Mouse (Mus musculus) stomach, postnatal 0 days (tissue): ENCODE measurements at regions not wholly inside any gene's neighbourhood (a gene's known extent, or its start where the extent isn't known, plus 50 kb on each side); places are given as distances from the start of the nearest gene placed in this dataset.

Experiments used
- ATAC-seq: fragments of 200-750 bp; cut with Nextera tagmentation; 2 replicates; pipeline ENCODE4 v1.8.0; 2017; ENCODE audit not compliant: low FRiP score, low TSS enrichment
- DNase-seq: peaks from one replicate; pipeline ENCODE4 v3.0.0-alpha.2; 2016; ENCODE audit warnings: low spot score
- H3K27ac ChIP-seq: fragments of 300-500 bp; sonication (generic); replicated peaks from 2 replicates; pipeline ENCODE4 v1.5.1; 2014; ENCODE audit warnings: mild to moderate bottlenecking, control low read depth
- H3K27me3 ChIP-seq: fragments of 300-500 bp; sonication (generic); 2 replicates; pipeline ENCODE4 v1.6.1; 2014; ENCODE audit warnings: low read length; ENCODE audit not compliant: control insufficient read depth, insufficient read depth
- H3K36me3 ChIP-seq: fragments of 300-500 bp; sonication (generic); 2 replicates; pipeline ENCODE4 v1.6.1; 2014; ENCODE audit warnings: low read length, mixed read lengths; ENCODE audit not compliant: control insufficient read depth, insufficient read depth
- H3K4me1 ChIP-seq: fragments of 300-500 bp; sonication (generic); replicated peaks from 2 replicates; pipeline ENCODE4 v1.6.1; 2014; ENCODE audit warnings: antibody characterized with exemption; ENCODE audit not compliant: control insufficient read depth, insufficient read depth
- H3K4me2 ChIP-seq: fragments of 300-500 bp; sonication (generic); replicated peaks from 2 replicates; pipeline ENCODE4 v1.6.1; 2014; ENCODE audit warnings: low read depth, mild to moderate bottlenecking, control low read depth, moderate library complexity
- H3K4me3 ChIP-seq: fragments of 300-500 bp; sonication (generic); 2 replicates; pipeline ENCODE4 v1.5.1; 2014; ENCODE audit warnings: low read depth, low read length, control low read depth
- H3K9ac ChIP-seq: fragments of 300-500 bp; sonication (generic); 2 replicates; pipeline ENCODE4 v1.6.1; 2014; ENCODE audit warnings: mild to moderate bottlenecking, low read length, control low read depth, mixed read lengths
- H3K9me3 ChIP-seq: fragments of 300-500 bp; sonication (generic); 2 replicates; pipeline ENCODE4 v1.6.1; 2016; ENCODE audit warnings: low read length; ENCODE audit not compliant: control insufficient read depth
- CTCF ChIP-seq: IDR thresholded peaks from 2 replicates; pipeline ENCODE4 v1.5.1; 2016; ENCODE audit warnings: antibody characterized with exemption, low read depth, mild to moderate bottlenecking, moderate library complexity
- EP300 ChIP-seq: optimal IDR thresholded peaks from 2 replicates; pipeline ENCODE3; 2016; ENCODE audit warnings: antibody characterized with exemption
- WGBS: fragments of 180-500 bp; shearing (Covaris S2); extraction: QIAGEN DNeasy Blood & Tissue Kit; methylation state at CpG from one replicate; pipeline ENCODE4 v1.1.7; 2014; 5-methylcytosine and 5-hydroxymethylcytosine counted together

DNA sequence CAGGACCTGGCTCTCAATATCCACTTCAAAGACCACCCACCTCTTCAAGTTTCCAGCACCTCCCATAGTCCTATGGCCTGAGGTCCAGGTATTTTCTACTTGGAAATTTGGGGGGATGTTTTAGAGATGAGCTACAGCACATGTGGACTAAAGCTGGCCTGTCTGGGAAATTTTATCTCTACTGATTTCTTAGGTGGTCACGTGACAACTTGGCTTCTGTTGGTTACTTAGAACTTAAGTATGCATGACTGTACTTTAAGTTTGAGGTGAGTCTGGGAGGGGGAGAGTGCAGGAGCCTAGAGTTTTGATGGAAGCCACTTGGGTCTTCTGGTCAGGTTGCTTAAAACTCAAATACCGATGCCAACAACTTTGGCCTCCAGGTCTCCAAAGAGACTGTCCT, 61.7 kb upstream of the Vrk1 start:
- no peak for DNase-seq
- 78% methylated on average over 2 of the region's 2 CpGs for WGBS
- TF ChIP-seq EP300 (no peak), CTCF (no peak)

DNA sequence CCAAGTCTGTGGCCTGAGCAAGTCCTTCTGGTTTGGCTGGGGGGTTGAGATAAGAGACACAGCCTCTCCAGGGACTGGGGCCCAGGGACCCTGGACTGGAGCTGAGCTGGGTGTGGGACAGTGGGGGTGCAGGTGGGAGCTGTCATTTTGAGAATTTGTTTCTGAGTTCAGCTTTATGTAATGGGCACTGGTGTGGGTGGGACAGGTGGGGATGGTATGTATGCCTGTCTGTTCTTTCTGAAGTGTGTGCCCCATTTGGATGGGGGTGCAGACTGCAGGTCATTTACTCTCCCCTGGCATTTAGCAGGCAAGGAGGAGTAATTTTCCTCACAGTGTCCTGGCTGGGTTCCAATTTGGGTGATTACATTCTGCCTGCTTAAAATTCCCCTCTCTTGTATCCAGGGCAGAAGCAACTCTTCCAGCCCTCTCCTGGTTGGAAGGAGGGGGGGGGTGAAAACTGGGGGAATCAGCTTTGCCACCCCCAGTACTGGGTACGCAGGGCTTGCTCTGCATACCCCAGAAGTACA, 54.2 kb upstream of the Vrk1 start:
- H3K4me2 ChIP-seq, result no peak overlapping the region
- no peaks in the 10 kb centered on the region for H3K4me1 ChIP-seq
- WGBS, result 76% methylated on average over 1 of the region's 1 CpGs
- no peaks in the 10 kb centered on the region for H3K9me3 ChIP-seq
- TF ChIP-seq CTCF (no peak), EP300 (no peak)
- no peaks in the 10 kb centered on the region for H3K36me3 ChIP-seq
- H3K4me3 ChIP-seq, result no peak overlapping the region
- no peaks in the 10 kb centered on the region for H3K27me3 ChIP-seq
- H3K27ac ChIP-seq, result no peak overlapping the region
- DNase-seq (no peak), ATAC-seq (no peak)
- no peak overlapping the region for H3K9ac ChIP-seq

More for the DNA sequence above, 61.7 kb upstream of the Vrk1 start:
- ATAC-seq, result no peak
- Histone ChIP-seq H3K9ac (no peak overlapping the region), H3K27ac (no peak overlapping the region), H3K36me3 (no peaks in the 10 kb centered on the region), H3K4me1 (no peaks in the 10 kb centered on the region), H3K4me2 (no peak overlapping the region), H3K27me3 (no peaks in the 10 kb centered on the region), H3K4me3 (no peak overlapping the region), H3K9me3 (no peaks in the 10 kb centered on the region)

DNA sequence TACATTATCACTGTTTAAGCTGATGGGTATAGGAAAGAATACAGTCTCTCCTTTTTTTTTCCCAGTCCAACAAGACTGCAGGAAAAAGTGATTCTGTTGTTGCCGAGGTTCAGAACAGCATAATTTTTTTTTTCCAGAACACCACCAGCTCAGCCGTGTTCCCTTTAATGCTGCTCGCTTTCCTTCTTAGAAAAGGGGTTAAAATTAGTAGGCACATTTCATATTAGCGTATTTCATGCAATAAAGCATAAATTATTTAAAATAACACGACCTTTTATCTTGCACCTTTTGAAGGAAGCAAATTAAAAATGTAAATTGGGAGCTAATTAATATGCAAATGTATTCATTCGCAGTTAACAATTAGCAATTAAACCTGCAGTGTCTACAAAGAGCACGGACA, 50.3 kb upstream of the Vrk1 start:
- Histone ChIP-seq H3K4me1 (peaks cover 3% of the 10 kb centered on the region; the same call in 1 of the 2 replicates), H3K4me2 (no peak overlapping the region), H3K27me3 (no peaks in the 10 kb centered on the region), H3K27ac (no peak overlapping the region), H3K36me3 (no peaks in the 10 kb centered on the region), H3K4me3 (no peak overlapping the region), H3K9me3 (no peaks in the 10 kb centered on the region), H3K9ac (no peak overlapping the region)
- ATAC-seq (no peak), DNase-seq (no peak)
- TF ChIP-seq EP300, result no peak
- TF ChIP-seq CTCF, result no peak
- 55% methylated on average over 7 of the region's 7 CpGs for WGBS
